Mouse (Mus musculus): ENCODE results near the gene Zfp1.

GRCm38 (mm10) chr8:111624081-111624852 is 18.9 kb upstream of the Zfp1 start:
- TF ChIP-seq CTCF (conservative IDR thresholded peaks at IDR 0.05; ENCODE audit: insufficient read depth, insufficient read length, low read depth, low read length) (no peak), POLR2A (IDR thresholded peaks at IDR 0.05; ENCODE audit: low read depth, low read length) (peak; percentile 3)

All from kidney, adult 2 months (tissue).